Mouse (Mus musculus) R1 (cell line): ENCODE measurements at regions not wholly inside any gene's neighbourhood (a gene's known extent, or its start where the extent isn't known, plus 50 kb on each side); places are given as distances from the start of the nearest gene placed in this dataset.

ENCODE experiments used
- DNase-seq: peaks from one replicate; pipeline ENCODE4 v3.0.0-alpha.2; 2018; ENCODE audit warnings: low read depth, low spot score

DNA sequence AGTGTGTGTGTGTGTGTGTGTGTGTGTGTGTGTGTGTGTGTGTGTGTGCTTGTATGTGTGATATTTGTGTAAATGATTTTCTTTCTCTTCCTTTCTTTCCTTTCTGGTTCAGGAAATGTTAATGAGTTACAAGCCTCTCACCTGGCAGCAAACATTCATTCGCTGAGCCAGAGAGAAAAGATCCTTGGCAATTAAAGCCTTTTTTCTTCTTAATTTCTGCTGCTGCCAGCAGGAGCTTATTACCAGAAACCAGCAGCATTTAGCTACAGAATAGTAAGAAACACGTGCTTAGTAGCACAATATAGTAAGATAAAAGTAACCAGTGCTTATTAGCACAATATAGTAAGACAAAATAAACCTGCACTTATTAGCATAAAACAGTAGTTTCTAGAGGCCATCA is 1050.0 kb upstream of the Pabpc4l start:
- DNase-seq: no peak

DNA sequence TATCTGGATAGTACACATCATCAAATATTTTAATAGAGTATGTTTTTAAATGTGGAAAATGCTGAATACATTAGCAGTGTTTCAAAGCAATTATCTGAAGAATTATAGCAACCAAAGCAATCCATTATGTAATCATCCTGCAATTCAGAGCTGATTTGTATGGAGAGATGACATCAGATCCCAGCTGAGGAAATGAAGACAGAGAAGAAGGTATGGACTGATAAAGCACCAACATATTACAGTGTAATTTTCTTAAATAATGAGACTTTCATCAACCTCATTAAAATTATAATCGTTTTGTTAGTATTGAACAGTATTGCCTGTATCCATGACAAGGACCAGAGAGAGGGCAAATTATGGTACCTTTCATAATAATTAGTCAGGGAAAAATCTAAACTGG is 1023.3 kb upstream of the Pabpc4l start:
- DNase-seq: no peak

DNA sequence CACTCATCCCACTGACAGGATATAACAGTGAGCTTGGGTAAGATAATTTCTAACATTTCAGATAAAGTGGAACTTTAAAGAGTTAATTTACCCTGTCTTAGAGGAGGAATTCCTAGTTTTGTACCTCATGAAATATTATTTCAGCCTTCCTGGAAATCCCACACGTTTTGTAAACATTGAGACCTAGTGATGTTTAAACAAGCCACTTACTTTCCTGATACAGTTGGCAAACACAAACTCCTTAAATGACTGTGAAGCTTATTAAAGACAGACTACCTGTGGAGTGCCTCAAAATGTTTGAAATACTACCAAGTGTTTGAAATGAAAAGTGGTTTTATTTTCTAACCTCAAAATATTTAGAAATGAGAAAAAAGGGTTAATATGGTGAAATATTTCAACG is 1021.8 kb upstream of the Pabpc4l start:
- no peak for DNase-seq

DNA sequence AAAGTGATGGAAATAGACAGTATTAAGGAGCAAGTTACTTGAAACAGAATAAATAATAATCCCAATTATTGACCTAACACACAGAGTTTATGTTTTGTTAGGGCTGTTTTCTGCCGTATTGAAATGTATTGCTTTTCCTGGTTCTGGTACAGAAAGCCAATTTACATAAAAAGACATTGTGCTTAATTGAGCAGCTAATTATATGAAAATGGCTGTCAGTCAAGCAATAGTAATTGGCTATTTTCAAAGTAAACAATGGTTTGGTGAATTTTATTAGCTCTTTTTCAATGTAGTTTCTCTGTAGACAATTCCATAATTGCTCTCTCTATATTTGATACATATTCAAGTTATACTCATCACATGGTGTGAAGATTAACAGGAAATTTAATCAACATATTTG is 1015.5 kb upstream of the Pabpc4l start:
- no peak for DNase-seq

DNA sequence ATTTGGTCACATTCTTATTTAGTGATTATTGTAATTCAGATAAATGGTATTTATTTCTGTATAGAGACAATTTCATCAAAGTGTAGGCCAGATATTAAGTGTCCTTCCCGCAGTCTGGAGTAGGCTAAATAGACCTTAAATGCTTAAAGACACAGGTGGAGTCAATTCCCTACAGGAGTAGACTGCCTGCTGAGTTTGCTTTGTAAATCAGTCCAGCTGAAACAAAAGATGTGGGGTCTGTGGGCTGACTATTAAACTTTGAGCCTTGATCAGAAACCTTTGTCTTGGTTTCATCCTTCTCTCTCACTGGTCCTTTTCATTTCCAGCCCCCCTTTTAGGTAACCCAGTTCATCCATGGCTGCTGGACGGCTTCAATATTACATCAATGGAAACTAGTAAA is 1002.0 kb upstream of the Pabpc4l start:
- peak; percentile 55 for DNase-seq

DNA sequence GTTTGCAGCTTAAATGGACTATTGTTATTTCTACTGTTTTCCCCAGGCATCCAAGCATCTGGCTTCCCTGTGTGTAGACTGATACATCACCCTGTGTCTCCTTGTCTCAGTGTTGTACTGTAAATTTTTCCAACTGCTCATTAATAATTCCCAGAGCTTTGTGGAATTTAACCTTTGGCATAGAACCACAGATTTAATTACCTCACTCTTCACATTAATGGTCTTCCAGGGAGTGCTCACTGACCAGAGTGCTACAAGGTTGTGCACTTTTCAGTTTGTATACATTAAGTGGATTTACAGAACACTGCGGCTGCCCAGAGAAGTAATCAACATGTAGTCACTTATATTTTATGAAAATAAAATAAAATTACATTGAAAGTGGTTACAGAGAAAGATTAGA is 992.4 kb upstream of the Pabpc4l start:
- DNase-seq: no peak

DNA sequence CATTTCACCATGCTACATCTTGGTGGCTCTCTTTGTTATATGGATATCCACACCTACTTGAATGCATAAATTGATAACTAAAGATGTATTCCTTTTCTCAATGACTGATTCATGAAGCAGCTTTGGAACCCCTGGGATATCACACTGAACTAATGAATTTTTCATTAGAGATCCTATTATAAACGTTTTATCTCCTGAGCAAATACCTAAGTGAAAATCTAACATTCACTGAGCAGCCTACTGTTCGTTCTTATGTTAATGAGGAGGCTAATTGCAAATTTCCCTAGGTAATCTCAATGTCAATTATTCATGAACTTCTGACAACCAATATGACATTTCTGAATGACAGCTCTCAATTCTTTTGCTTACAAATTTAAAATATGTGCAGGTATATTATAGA is 987.5 kb upstream of the Pabpc4l start:
- DNase-seq: no peak

DNA sequence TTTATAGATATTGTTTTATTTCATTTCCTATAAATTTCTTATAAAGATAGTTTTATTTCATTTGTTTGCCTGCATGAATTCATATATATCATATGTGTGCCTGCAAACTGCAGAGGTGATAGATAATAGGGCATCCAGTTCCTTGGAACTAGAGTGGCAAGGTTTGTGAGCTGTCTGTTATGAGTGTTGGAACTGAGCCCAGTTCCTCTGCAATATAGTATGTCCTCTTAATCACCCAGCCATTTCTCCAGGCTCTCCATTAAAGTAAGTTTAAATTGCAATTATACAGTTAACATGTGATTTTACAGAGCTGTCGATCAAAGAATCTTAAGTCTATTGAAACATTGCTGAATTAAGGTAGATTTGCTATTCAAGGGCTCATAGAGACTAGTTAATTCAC is 976.5 kb upstream of the Pabpc4l start:
- no peak for DNase-seq
